Mouse (Mus musculus): Measurements from ENCODE around the gene Akap11. TPM values are rescaled to one million over a fixed set of nuclear protein-coding genes. Genes with fewer than 3 reads are reported as not detected.

Akap11 gene
- total and polyA plus RNA-seq, 3 experiments = 10.9 to 17.5 (median 12.0) TPM

GRCm38 (mm10) chr14:78525611-78526457, 10.8 kb downstream of the Akap11 start:
- no peak for TF ChIP-seq UBTF (IDR thresholded peaks at IDR 0.05; ENCODE audit: low read depth, low read length)
- TF ChIP-seq MXI1 (IDR thresholded peaks at IDR 0.05; ENCODE audit: low read depth, low read length) = no peak
- TF ChIP-seq ELF1 (IDR thresholded peaks at IDR 0.05; ENCODE audit: low read depth, low read length) = no peak
- no peak for TF ChIP-seq GABPA (IDR thresholded peaks at IDR 0.05; ENCODE audit: insufficient replicate concordance, low read depth, low read length)
- no peak for TF ChIP-seq KAT2A (IDR thresholded peaks at IDR 0.05; ENCODE audit: insufficient replicate concordance, low read length)
- TF ChIP-seq MEF2A (IDR thresholded peaks at IDR 0.05; ENCODE audit: borderline replicate concordance, low read depth, low read length) = no peak
- no peak for TF ChIP-seq USF1 (IDR thresholded peaks at IDR 0.05; ENCODE audit: low read depth, low read length)
- TF ChIP-seq CTCF (conservative IDR thresholded peaks at IDR 0.05 in 1 of 2, IDR thresholded peaks at IDR 0.05 in 1 of 2; ENCODE audit: low read depth in 2 of 2, low read length in 2 of 2) = no peak
- no peak for TF ChIP-seq JUND (conservative IDR thresholded peaks at IDR 0.05; ENCODE audit: low read depth, low read length)
- no peak for TF ChIP-seq SMC3 (IDR thresholded peaks at IDR 0.05; ENCODE audit: low read depth, low read length)
- no peak for TF ChIP-seq NELFE (IDR thresholded peaks at IDR 0.05; ENCODE audit: low read depth, low read length)
- TF ChIP-seq JUN (IDR thresholded peaks at IDR 0.05; ENCODE audit: insufficient read depth, low read depth, low read length) = no peak
- TF ChIP-seq CHD2 (IDR thresholded peaks at IDR 0.05; ENCODE audit: low read length) = no peak
- no peak for TF ChIP-seq HCFC1 (IDR thresholded peaks at IDR 0.05; ENCODE audit: low read depth, low read length)
- in situ Hi-C loops (cut with MboI; ENCODE audit: low pct_ligation_motif_present, low pct_unique_long_range_greater_than_20kb, low sequenced_read_pairs) (no loop called here), dilution Hi-C loops (cut with MboI; ENCODE audit: extremely low pct_ligation_motif_present, extremely low pct_unique_long_range_greater_than_20kb, low sequenced_read_pairs) (no loop called here)
- Histone ChIP-seq H3K36me3 (replicated peaks in 1 of 2; ENCODE audit: control insufficient read depth in 1 of 2, insufficient read depth in 1 of 2, low read length in 1 of 2) (peaks cover 0 to 7% of the 10 kb centered on the region in 2 experiments), H3K9ac (ENCODE audit: insufficient read depth, low read depth) (no peak overlapping the region), H3K27me3 (replicated peaks) (no peaks in the 10 kb centered on the region), H3K4me3 (replicated peaks in 1 of 3; ENCODE audit: low read depth in 2 of 3, low read length in 2 of 3, poor library complexity in 1 of 3) (no peak overlapping the region), H3K4me2 (ENCODE audit: insufficient read depth, low read depth, poor library complexity, severe bottlenecking) (no peak overlapping the region), H3K27ac (ENCODE audit: insufficient read depth, low read depth) (no peak overlapping the region), H3K4me1 (ENCODE audit: control insufficient read depth in 1 of 2, insufficient read depth in 2 of 2) (peaks cover 0 to 40% of the 10 kb centered on the region in 2 experiments; a peak in 2 of 4 replicates), H3K9me3 (replicated peaks; ENCODE audit: low read length) (no peaks in the 10 kb centered on the region), H3K79me2 (replicated peaks; ENCODE audit: control insufficient read depth, extremely low read depth, insufficient read depth, poor library complexity, severe bottlenecking) (no peaks in the 10 kb centered on the region)
- no peak for DNase-seq (ENCODE audit: extremely low read depth)

DNA sequence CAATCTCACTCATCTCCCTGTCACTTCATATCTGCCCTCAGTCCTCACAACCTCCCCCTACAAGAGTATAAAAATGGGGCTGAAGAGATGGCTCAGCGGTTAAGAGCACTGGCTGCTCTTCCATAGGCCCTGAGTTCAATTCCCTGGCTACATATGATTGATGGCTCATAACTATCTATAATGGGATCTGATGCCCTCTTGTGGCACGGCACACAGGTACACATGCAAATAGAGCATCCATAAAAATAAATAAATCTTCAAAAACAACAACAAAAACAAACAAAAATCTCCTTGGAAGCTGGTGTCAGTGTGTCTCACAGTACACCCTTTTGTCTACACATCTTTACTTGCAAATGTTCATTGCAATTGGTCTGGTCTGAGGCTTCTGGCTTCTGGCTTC, 11.5 kb downstream of the Akap11 start:
- Histone ChIP-seq H3K4me3 (replicated peaks in 1 of 3; ENCODE audit: low read depth in 2 of 3, low read length in 2 of 3, poor library complexity in 1 of 3) (no peak overlapping the region), H3K79me2 (replicated peaks; ENCODE audit: control insufficient read depth, extremely low read depth, insufficient read depth, poor library complexity, severe bottlenecking) (no peaks in the 10 kb centered on the region; the same call in 1 of the 2 replicates), H3K27me3 (replicated peaks) (no peaks in the 10 kb centered on the region), H3K4me1 (ENCODE audit: control insufficient read depth in 1 of 2, insufficient read depth in 2 of 2) (peaks cover 0 to 40% of the 10 kb centered on the region in 2 experiments; a peak in 2 of 4 replicates), H3K4me2 (ENCODE audit: insufficient read depth, low read depth, poor library complexity, severe bottlenecking) (no peak overlapping the region), H3K9ac (ENCODE audit: insufficient read depth, low read depth) (no peak overlapping the region), H3K27ac (ENCODE audit: insufficient read depth, low read depth) (no peak overlapping the region), H3K36me3 (replicated peaks in 1 of 2; ENCODE audit: control insufficient read depth in 1 of 2, insufficient read depth in 1 of 2, low read length in 1 of 2) (peaks cover 0 to 9% of the 10 kb centered on the region in 2 experiments), H3K9me3 (replicated peaks; ENCODE audit: low read length) (no peaks in the 10 kb centered on the region)
- in situ Hi-C loops (cut with MboI; ENCODE audit: low pct_ligation_motif_present, low pct_unique_long_range_greater_than_20kb, low sequenced_read_pairs) = no loop called here
- dilution Hi-C loops (cut with MboI; ENCODE audit: extremely low pct_ligation_motif_present, extremely low pct_unique_long_range_greater_than_20kb, low sequenced_read_pairs) = no loop called here
- TF ChIP-seq MYC (IDR thresholded peaks at IDR 0.05; ENCODE audit: low read depth, low read length) (no peak), CTCF (conservative IDR thresholded peaks at IDR 0.05 in 1 of 2, IDR thresholded peaks at IDR 0.05 in 1 of 2; ENCODE audit: low read depth in 2 of 2, low read length in 2 of 2) (peak in 1 of 2 experiments; percentile 35; a peak in 2 of 4 replicates), IRF4 (IDR thresholded peaks at IDR 0.05; ENCODE audit: low read depth, low read length) (no peak), SMC3 (IDR thresholded peaks at IDR 0.05; ENCODE audit: low read depth, low read length) (peak; percentile 22; the same call in 1 of the 2 replicates), POLR2A (IDR thresholded peaks at IDR 0.05; ENCODE audit: low read depth, low read length) (no peak)
- no peak for DNase-seq (ENCODE audit: extremely low read depth)
